Mouse (Mus musculus) myocyte (in vitro differentiated cells): Measurements from ENCODE around the gene Ddi2.

Source experiments
- E2F4 ChIP-seq: IDR thresholded peaks from one replicate; pipeline ENCODE4 v1.6.1; 2011; ENCODE audit warnings: mild to moderate bottlenecking, control low read depth, moderate library complexity; ENCODE audit not compliant: insufficient read depth
- MAX ChIP-seq: IDR thresholded peaks from one replicate; pipeline ENCODE4 v1.6.1; 2011; ENCODE audit warnings: low read depth, mild to moderate bottlenecking, control low read depth
- POLR2A ChIP-seq: IDR thresholded peaks from one replicate; pipeline ENCODE4 v1.6.1; 2011; ENCODE audit warnings: low read depth, mild to moderate bottlenecking, control low read depth, moderate library complexity; ENCODE audit not compliant: insufficient read length
- REST ChIP-seq: IDR thresholded peaks from one replicate; pipeline ENCODE4 v1.6.1; 2011; ENCODE audit warnings: mild to moderate bottlenecking, control low read depth, moderate library complexity; ENCODE audit not compliant: insufficient read depth, insufficient read length
- TCF12 ChIP-seq: IDR thresholded peaks from one replicate; pipeline ENCODE4 v1.6.1; 2011; ENCODE audit warnings: mild to moderate bottlenecking, control low read depth; ENCODE audit not compliant: poor library complexity, insufficient read depth, severe bottlenecking
- USF1 ChIP-seq: IDR thresholded peaks from one replicate; pipeline ENCODE4 v1.6.1; 2011; ENCODE audit warnings: low read depth, mild to moderate bottlenecking, control low read depth, moderate library complexity

- TF ChIP-seq POLR2A: no peak
- no peak for TF ChIP-seq USF1
- no peak for TF ChIP-seq TCF12
- TF ChIP-seq E2F4: no peak
- TF ChIP-seq REST: no peak
- no peak for TF ChIP-seq MAX
These were observed 40.5 kb downstream of the Ddi2 start for GRCm38 (mm10) chr4:141682706-141683230.
